Mouse (Mus musculus) forebrain, embryonic 14.5 days (tissue): ENCODE results near the gene Nova2. TPM values are rescaled to one million over a fixed set of nuclear protein-coding genes. Genes with fewer than 3 reads are reported as not detected.
A peak's percentile ranks its signal among the peaks of the same experiment; 100 is the strongest.

ENCODE experiments used
- ATAC-seq: fragments of 200-750 bp; cut with Nextera tagmentation; 2 replicates; pipeline ENCODE4 v1.8.0; 2017; ENCODE audit warnings: mild to moderate bottlenecking, moderate library complexity
- DNase-seq: peaks from one replicate; pipeline ENCODE4 v3.0.0-alpha.2; 2015; ENCODE audit warnings: low spot score
- H3K27ac ChIP-seq: fragments of 300-500 bp; sonication (generic); 2 replicates; pipeline ENCODE4 v1.5.1; 2014; ENCODE audit warnings: low read depth, mild to moderate bottlenecking, control low read depth, low read length, moderate library complexity
- H3K27me3 ChIP-seq: fragments of 300-500 bp; sonication (generic); replicated peaks from 2 replicates; pipeline ENCODE4 v1.6.1; 2014; ENCODE audit warnings: low read length, control low read depth, mixed read lengths; ENCODE audit not compliant: control insufficient read depth, insufficient read depth
- H3K36me3 ChIP-seq: fragments of 300-500 bp; sonication (generic); 2 replicates; pipeline ENCODE4 v1.6.1; 2014; ENCODE audit warnings: low read length, control low read depth; ENCODE audit not compliant: control insufficient read depth, insufficient read depth
- H3K4me1 ChIP-seq: fragments of 300-500 bp; sonication (generic); 2 replicates; pipeline ENCODE4 v1.6.1; 2014; ENCODE audit warnings: antibody characterized with exemption, low read length, control low read depth; ENCODE audit not compliant: control insufficient read depth, insufficient read depth
- H3K4me2 ChIP-seq: fragments of 300-500 bp; sonication (generic); 2 replicates; pipeline ENCODE4 v1.6.1; 2014; ENCODE audit warnings: mild to moderate bottlenecking, control low read depth, low read length
- H3K4me3 ChIP-seq: fragments of 300-500 bp; sonication (generic); 2 replicates; pipeline ENCODE4 v1.5.1; 2014; ENCODE audit warnings: low read depth, low read length, control low read depth
- H3K9ac ChIP-seq: fragments of 300-500 bp; sonication (generic); 2 replicates; pipeline ENCODE4 v1.6.1; 2014; ENCODE audit warnings: mild to moderate bottlenecking, low read length, control low read depth, moderate library complexity
- H3K9me3 ChIP-seq: fragments of 300-500 bp; sonication (generic); replicated peaks from 2 replicates; pipeline ENCODE4 v1.6.1; 2016; ENCODE audit warnings: low read length, control low read depth, mixed read lengths; ENCODE audit not compliant: control insufficient read depth
- WGBS: fragments of 180-500 bp; shearing (Covaris S2); extraction: QIAGEN DNeasy Blood & Tissue Kit; methylation state at CpG from one replicate; pipeline ENCODE4 v1.1.7; 2014; 5-methylcytosine and 5-hydroxymethylcytosine counted together
- polyA plus RNA-seq: library from polyadenylated mRNA; unstranded; fragments of >200 nt; fragmentation: Nextera tagmentation; extraction: Ambion mirVana; gene quantifications from 2 replicates; pipeline ENCODE4 v1.2.1, GENCODE M21; 2014

Nova2 gene
- polyA plus RNA-seq, 1 experiment from 2014 or later, result 13.1 TPM

DNA sequence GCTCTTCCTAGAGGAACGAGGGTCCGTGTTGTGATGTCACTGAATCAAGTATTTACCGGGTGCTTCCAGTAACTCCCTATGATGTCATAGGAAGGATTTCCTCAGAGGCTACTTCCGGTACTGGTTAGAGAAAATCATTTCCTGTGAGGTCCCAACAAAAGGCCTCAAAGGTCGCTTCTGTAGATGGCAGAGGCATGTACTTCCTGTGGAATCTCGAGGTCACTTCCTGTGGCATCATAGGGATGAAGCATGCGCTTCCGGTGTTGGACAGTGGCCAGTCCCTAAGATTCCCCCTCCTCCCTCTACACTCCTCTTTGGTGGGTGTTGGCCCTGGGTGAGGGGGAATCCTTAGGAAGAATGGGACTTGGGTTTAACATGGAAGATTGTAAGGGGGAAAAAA lies 33.8 kb downstream of the Nova2 start:
- H3K4me2 ChIP-seq, result no peak overlapping the region
- H3K27me3 ChIP-seq, result no peaks in the 10 kb centered on the region
- H3K27ac ChIP-seq, result no peak overlapping the region
- DNase-seq (no peak), ATAC-seq (no peak)
- no peak overlapping the region for H3K9ac ChIP-seq
- H3K9me3 ChIP-seq, result no peaks in the 10 kb centered on the region
- WGBS, result 65% methylated on average over 8 of the region's 8 CpGs
- peaks cover 29% of the 10 kb centered on the region for H3K4me1 ChIP-seq
- H3K36me3 ChIP-seq, result peaks cover 33% of the 10 kb centered on the region
- H3K4me3 ChIP-seq, result no peak overlapping the region

DNA sequence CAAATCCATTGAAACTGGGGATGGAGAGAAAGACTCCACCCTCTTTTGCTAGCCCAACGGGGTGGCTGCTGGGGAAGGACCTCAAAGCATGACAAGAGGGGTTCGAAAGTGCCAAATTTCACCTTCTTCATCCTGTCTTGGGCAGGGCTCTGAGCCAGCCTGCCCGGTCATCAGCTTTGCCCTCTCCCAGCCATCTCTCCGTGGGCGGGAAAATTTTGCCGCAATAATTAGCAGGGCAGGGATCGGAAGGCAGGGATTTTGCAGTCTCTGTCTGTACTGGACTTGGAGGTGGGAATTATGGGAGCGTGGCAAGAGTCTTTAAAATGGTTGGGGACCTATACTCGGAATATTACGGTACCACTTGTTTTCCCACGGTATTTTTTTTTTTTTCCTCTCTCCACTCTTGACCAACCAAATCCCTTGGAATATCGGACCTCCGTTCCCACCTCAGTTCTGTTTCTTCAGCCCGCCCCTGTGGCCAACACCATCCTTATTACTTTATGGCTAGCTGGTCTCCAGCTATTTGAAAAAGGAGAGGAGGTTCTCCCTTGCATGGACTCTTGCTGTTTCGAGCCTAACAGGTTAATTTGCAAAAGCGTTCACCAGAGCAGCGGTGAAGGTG lies 36.6 kb downstream of the Nova2 start:
- Histone ChIP-seq H3K4me3 (peak overlapping the region; percentile 26), H3K9ac (peak overlapping the region; percentile 38), H3K4me1 (peaks cover 26% of the 10 kb centered on the region), H3K4me2 (peak overlapping the region; percentile 53), H3K27me3 (no peaks in the 10 kb centered on the region), H3K27ac (no peak overlapping the region), H3K36me3 (peaks cover 20% of the 10 kb centered on the region; the same call in 1 of the 2 replicates), H3K9me3 (no peaks in the 10 kb centered on the region)
- ATAC-seq, result no peak
- peak; percentile 62 for DNase-seq
- 2% methylated on average over 17 of the region's 17 CpGs for WGBS

DNA sequence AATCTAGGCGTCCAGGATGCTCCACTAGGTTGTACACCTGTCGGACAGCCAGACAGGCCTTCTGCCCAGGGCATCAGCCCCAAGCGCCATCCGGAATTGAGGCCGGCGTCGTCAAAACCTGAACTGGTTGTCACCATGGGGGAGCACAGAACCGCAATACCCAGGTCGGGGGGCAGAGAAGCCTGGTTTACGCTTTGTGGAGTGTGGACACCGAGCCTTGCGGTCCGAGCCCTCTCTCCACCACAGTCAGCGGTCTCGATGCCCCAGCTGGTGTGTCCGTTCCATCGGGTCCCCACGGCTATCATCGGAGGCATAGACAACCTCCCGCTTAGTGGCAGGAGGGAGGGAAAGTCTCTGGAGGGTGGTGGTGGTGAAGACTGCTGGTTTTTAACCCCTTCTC lies 37.1 kb downstream of the Nova2 start:
- no peak for ATAC-seq
- H3K9ac ChIP-seq, result peak overlapping the region; percentile 38

DNA sequence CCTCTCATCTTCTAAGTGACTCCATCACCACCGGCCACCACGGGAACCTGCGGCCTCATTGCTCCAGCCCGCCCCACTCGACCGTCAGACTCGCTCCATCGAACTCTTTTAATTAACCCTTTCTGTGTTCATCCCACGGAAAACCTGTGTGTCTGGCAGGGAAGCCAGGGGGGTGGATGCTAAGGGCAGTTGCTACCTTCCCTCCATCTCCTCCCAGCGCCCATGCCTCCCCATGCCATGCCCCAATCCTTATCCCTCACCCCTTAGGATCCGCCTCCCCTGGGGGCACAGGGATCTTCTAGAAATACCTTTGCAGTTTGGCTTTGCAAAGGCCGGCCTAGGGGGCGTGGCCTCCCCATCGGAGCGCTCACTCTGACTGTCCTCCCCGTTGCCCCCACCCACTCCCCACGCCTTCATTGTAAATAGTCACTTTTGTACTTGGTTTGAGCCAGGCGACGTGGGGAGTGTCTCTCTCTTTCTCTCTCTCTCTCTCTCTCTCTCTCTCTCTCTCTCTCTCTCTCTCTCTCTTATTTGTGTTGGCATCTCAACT lies 37.7 kb downstream of the Nova2 start:
- Histone ChIP-seq H3K27ac (no peak overlapping the region), H3K36me3 (0 out of 2 replicates have a peak, but pooled peaks cover 9% of the 10 kb centered on the region), H3K4me1 (peaks cover 20% of the 10 kb centered on the region), H3K4me3 (no peak overlapping the region), H3K27me3 (no peaks in the 10 kb centered on the region), H3K9me3 (no peaks in the 10 kb centered on the region), H3K9ac (peak overlapping the region; percentile 38; the same call in 1 of the 2 replicates), H3K4me2 (peak overlapping the region; percentile 53; the same call in 1 of the 2 replicates)
- no peak for ATAC-seq
- 3% methylated on average over 19 of the region's 19 CpGs for WGBS
- DNase-seq, result no peak

More for the DNA sequence above, 37.1 kb downstream of the Nova2 start:
- H3K4me3 ChIP-seq, result peak overlapping the region; percentile 26
- H3K27me3 ChIP-seq, result no peaks in the 10 kb centered on the region
- H3K27ac ChIP-seq, result no peak overlapping the region
- peak overlapping the region; percentile 53 for H3K4me2 ChIP-seq
- H3K9me3 ChIP-seq, result no peaks in the 10 kb centered on the region
- H3K36me3 ChIP-seq, result peaks cover 15% of the 10 kb centered on the region; the same call in 1 of the 2 replicates
- no peak for DNase-seq
- peaks cover 21% of the 10 kb centered on the region for H3K4me1 ChIP-seq
- WGBS, result 3% methylated on average over 20 of the region's 20 CpGs

DNA sequence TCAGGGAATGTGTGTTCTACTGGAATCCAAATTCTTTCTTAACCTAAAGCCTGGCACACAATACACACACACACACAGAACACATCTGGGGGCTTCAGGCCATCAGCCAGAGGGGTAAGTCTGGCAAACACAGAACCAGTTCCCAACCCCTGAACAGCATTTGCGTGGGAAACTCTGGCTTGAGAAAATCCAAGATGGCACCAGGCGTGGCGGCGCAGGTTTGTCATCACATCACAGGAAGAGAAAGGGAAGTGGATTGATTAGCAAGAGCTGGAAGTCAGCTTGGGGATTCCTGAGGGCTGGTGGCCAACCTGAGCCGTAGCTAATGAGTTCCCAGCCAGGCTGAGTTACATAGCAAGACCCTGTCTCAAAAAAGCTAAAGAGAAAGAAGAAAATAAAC lies 39.6 kb downstream of the Nova2 start:
- Histone ChIP-seq H3K4me3 (no peak overlapping the region), H3K36me3 (no peaks in the 10 kb centered on the region), H3K4me1 (peaks cover 20% of the 10 kb centered on the region), H3K9me3 (no peaks in the 10 kb centered on the region), H3K4me2 (no peak overlapping the region), H3K9ac (no peak overlapping the region), H3K27me3 (no peaks in the 10 kb centered on the region), H3K27ac (no peak overlapping the region)
- DNase-seq (no peak), ATAC-seq (no peak)
- WGBS, result 77% methylated on average over 5 of the region's 5 CpGs

DNA sequence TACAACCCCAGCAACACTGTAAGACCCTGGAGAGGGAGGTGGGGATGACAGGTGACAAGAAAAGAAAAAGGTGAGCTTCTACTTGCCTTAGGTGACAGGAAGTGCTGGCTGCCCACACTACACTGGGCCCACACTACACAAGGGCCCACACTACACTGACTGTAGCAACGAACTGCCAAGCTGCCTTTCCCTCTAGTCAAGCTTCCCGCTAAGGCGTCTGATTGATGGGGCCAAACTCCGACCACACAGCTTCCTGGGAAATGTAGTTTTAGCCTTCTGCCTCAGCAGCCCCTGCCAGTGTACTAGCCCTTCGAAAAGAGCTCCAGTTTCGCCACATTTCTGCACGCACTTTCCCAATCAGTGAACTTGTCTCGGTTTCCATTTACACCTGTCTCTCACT lies 41.9 kb downstream of the Nova2 start:
- Histone ChIP-seq H3K27me3 (no peaks in the 10 kb centered on the region), H3K9ac (no peak overlapping the region), H3K4me1 (peaks cover 6% of the 10 kb centered on the region), H3K36me3 (no peaks in the 10 kb centered on the region), H3K4me2 (no peak overlapping the region), H3K4me3 (no peak overlapping the region), H3K27ac (no peak overlapping the region), H3K9me3 (no peaks in the 10 kb centered on the region)
- ATAC-seq (0 out of 2 replicates have a peak, but pooled peaks have one; percentile 18), DNase-seq (no peak)
- 10% methylated on average over 8 of the region's 8 CpGs for whole genome bisulfite sequencing

DNA sequence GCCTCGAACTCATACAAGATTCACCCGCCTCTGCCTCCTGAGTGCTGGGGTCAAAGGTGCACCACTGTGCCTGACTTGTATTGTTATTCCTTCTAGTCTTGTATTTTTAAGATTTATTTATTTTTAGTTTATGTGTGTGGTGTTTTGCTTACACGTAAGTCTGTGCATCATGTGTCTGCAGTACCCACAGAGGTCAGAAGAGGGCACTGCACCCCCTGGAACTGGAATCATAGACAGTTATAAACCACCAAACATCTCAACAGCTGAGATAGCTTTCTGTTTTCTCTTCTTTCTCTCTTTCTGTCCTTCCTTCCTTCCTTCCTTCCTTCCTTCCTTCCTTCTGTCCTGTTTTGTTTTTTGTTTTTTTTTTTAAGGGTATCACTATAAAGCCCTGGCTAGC lies 45.3 kb downstream of the Nova2 start:
- DNase-seq (no peak), ATAC-seq (no peak)
- Histone ChIP-seq H3K36me3 (no peaks in the 10 kb centered on the region), H3K4me3 (no peak overlapping the region), H3K4me1 (no peaks in the 10 kb centered on the region), H3K27me3 (no peaks in the 10 kb centered on the region), H3K9ac (no peak overlapping the region), H3K9me3 (no peaks in the 10 kb centered on the region), H3K27ac (no peak overlapping the region), H3K4me2 (no peak overlapping the region)
- 92% methylated on average over 3 of the region's 3 CpGs for WGBS

DNA sequence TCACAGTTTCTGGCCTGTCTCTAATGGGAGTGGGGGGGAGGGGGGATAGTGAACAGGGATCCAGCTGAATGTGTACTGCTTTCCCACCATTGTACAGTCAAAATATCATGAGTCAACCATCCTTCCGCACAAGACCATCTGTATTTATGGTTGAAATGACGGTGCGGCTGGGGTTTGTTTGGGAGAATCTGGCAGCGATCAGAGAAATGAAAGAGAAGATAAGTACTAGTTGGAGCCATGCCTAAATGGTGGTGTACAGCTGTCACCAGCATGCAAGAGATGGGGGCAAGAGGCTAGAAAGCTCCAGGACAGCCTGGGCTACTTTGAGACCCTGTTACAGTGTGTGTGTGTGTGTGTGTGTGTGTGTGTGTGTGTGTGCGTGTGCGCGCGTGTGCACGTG lies 52.7 kb downstream of the Nova2 start:
- 82% methylated on average over 9 of the region's 9 CpGs for WGBS
- DNase-seq, result peak; percentile 67
- ATAC-seq, result peak; percentile 74; the same call in 1 of the 2 replicates

DNA sequence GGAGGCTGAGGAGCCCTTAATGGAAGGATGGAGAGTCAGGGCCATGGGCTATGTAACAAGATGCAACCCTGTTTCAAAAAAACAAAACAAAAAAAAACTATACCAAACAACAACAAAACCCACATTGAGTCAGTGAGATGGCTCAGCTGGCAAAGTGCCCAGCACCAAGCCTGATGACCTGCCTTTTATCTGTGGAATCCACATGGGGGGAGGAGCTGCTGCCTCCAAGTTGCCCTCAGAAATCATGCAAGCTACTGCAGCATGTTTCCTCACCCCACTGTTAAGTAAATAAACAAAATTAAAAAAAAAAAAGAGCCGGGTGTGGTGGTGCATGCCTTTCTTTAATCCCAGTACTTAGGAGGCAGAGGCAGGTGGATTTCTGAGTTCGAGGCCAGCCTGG lies 60.8 kb downstream of the Nova2 start:
- no peak for DNase-seq
- WGBS, result 91% methylated on average over 2 of the region's 2 CpGs
- H3K4me3 ChIP-seq, result no peak overlapping the region
- H3K36me3 ChIP-seq, result no peaks in the 10 kb centered on the region
- no peaks in the 10 kb centered on the region for H3K27me3 ChIP-seq
- H3K27ac ChIP-seq, result no peak overlapping the region
- no peak overlapping the region for H3K9ac ChIP-seq
- no peaks in the 10 kb centered on the region for H3K9me3 ChIP-seq
- no peak for ATAC-seq
- H3K4me2 ChIP-seq, result no peak overlapping the region
- peaks cover 3% of the 10 kb centered on the region; the same call in 1 of the 2 replicates for H3K4me1 ChIP-seq

More for the DNA sequence above, 52.7 kb downstream of the Nova2 start:
- Histone ChIP-seq H3K36me3 (no peaks in the 10 kb centered on the region), H3K27me3 (no peaks in the 10 kb centered on the region), H3K4me3 (no peak overlapping the region), H3K27ac (no peak overlapping the region), H3K9ac (no peak overlapping the region), H3K9me3 (no peaks in the 10 kb centered on the region), H3K4me2 (no peak overlapping the region), H3K4me1 (no peaks in the 10 kb centered on the region)
